Mouse (Mus musculus): ENCODE measurements around the gene Ptprg.

DNA sequence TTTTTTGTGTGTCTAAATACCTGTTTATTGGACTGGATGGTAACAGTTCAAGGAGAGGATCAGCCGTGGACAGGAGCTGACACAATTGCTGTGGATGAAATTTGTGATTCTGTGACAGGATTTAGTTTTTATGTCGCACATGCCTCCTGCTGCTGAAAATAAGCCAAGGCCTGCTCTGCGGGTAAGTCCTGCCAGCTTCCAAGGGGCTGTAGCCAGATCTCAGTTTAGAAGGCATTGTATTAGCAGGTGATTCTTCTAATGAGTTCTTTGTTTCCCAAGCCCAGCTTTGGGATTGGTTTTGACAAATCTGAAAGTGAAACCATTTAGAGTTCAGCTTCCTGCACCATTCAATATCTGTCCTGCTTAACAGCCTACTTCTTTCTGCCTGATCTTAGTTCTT, 299.6 kb downstream of the Ptprg start:
- peak; percentile 41 for TF ChIP-seq CTCF (IDR thresholded peaks at IDR 0.05)
- no peak for TF ChIP-seq POLR2A (IDR thresholded peaks at IDR 0.05; ENCODE audit: insufficient read depth, low read depth, low read length)
